Mouse (Mus musculus): ENCODE measurements around the gene Glb1l.
A peak's percentile ranks its signal among the peaks of the same experiment; 100 is the strongest.

GRCm38 (mm10) chr1:75180105-75180590 lies 30.5 kb downstream of the Glb1l start, which contains the start of gene Abcb6:
- TF ChIP-seq CTCF (IDR thresholded peaks at IDR 0.05; ENCODE audit: low read depth) (no peak), EP300 (IDR thresholded peaks at IDR 0.05; ENCODE audit: low read depth) (0 out of 2 replicates have a peak, but pooled peaks have one; percentile 20)
